Mouse (Mus musculus) right cerebral cortex, adult 18-20 months (tissue): ENCODE data around the gene Srebf2.
"Not testable (repeated sequence)": the region's sequence is repeated elsewhere in the genome, so short reads cannot be mapped to it uniquely, and the experiment has no call there.

ENCODE experiments used
- DNase-seq: peaks from one replicate; pipeline ENCODE4 v3.0.0; 2022; ENCODE audit warnings: mixed read lengths

Srebf2 gene

DNA sequence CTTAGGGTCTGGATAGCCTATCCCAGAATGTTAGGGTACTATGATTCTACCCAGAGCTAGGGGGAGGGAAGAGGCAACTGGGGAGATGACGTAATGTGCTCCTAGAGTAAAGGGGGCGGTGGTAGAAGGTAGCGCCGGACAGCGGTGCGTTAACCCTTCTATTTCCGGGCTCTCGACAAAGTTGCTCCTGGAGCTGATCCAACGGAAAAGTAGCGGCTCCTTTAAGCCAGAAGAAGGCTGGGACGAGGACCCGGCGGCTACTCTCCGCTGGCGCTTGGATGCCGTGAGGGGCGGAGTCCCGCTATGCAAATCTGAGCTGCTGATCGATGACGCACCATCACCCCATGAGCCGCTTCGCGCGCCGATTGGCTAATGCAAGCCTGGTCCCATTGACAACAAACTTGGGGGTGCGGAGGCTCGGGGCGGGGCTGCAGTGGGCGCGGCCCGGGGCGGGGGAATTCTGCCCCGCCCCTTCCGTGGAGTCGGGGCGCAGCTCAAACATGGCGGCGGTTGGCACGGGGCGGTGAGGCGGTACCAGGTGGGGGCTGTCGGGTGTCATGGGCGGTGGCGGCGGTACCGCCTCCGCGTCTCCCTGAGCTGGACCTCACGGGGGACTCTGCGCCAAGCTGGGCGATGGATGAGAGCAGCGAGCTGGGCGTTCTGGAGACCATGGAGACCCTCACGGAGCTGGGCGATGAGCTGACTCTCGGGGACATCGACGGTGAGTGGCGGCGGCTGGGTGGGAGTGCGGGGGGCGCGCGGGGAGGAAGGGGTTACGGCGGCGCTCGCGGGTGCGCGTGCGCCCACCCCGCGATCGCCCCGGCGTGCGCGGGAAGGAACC is at the start of gene Srebf2:
TSS of gene Srebf2 (plus strand) at position 412 of the 841 bp plus-strand sequence.
- DNase-seq, result peak; percentile 99

DNA sequence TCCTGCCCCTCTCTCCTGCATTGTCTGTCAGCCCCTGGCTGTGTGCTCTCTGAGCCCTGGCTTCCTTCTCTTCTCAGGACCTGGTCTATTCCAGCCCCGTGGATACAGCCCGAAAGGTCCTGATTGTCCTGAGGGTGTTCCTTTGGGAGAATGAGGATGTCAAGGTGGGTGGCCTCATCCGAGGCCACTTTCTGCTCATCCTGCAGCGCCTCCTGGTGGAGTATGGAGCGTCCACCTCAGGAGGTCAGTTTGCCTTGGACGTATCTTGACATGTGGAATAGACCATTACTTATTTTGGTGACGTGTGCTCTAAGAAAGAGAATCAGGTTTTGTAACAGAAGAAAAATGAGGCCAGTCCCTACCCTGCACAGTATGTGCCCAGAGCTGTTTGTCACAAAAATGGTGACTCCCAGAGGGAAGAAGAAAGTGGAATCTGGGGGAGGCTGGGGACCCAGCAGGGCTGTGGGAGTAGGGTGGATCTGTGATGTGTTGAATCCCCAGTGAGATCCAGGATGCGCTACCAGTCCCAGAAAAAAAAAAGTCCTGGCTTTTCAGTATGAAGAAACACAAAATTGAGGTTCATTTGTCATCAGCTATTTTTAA is 39.9 kb upstream of the Srebf2 start:
- peak; percentile 80 for DNase-seq

DNA sequence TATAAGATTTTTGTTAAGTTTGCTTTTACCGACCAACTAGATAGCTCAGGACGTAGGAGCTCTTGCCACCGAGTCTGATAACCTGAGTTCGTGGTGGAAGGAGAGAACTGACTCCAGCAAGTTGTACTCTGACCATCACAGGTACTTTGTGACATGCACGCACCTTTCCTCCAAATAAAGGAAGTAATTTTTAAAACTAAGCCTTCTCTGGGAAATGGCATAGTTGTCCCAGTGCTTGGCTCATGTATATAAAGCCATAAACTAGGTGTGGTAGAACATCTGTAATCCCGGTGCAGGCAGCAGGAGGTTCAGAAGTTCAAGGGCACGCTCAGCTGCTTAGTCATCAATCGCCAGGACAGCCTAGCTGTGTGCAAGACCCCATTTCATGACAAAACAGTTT is 26.4 kb upstream of the Srebf2 start:
- DNase-seq, result no peak

DNA sequence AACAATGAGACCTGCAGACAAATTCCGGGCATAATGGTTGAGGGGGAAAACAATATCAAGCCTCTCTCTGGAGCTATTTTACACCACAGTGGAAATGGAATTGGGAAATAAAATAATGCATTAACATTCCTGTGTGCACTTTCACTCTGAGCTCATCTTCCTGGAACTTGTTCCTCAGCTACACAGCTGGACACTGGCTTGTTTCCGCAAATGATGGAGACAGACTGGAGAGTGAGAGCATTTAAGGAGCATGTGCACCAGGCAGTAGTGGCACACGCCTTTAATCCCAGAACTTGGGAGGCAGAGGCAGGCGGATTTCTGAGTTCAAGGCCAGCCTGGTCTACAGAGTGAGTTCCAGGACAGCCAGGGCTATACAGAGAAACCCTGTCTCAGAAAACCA is 20.3 kb upstream of the Srebf2 start:
- DNase-seq, result not testable (repeated sequence)

DNA sequence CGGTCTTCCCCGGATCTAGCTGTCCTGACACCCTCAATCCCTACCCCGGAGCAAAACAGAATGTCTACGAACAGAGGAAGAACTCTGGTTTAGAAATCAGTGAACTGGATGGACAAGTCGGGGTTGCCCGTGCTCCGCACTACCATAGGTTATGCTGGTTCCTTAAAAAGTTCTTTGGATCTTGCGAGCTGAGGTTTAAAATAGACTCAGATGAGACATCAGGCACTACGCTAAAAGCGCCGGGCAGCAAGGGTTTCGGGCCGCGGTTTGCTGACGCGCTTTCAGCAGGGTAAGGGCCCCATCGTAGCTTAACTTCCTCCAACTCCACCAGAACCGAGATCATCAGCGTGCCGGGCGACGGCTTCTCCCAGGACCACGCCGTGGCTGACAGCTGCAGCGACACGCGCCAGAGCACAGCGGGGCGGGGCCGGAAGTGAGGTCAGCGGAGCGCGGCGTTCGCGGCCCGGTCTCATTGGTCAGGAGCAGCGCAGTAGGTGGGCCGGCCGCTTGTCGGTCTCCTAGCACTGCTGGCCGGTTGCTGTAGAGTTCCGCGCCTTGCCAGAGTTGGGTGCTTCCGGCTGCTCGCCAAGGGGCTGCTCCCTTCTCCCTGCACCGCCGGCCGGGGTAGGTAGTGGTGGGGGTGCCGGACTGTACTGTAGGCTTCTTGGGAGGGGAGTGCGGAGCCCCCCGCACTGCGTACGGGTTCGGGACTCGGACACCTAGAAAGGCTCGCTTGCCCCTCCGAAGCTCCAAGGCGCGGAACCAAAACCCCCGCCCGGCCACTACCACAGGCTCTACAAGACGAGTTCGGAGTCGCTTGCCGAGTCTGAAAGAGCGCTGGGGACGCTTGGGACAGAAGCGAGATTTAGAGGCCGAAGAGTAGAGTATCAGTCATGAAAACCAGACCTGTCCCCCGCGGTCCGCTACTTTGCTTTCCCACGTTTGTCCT is 19.3 kb upstream of the Srebf2 start, which contains the start of gene Ccdc134:
TSS of gene Ccdc134 (plus strand) at position 497 of the 949 bp plus-strand sequence.
- DNase-seq, result peak; percentile 97

DNA sequence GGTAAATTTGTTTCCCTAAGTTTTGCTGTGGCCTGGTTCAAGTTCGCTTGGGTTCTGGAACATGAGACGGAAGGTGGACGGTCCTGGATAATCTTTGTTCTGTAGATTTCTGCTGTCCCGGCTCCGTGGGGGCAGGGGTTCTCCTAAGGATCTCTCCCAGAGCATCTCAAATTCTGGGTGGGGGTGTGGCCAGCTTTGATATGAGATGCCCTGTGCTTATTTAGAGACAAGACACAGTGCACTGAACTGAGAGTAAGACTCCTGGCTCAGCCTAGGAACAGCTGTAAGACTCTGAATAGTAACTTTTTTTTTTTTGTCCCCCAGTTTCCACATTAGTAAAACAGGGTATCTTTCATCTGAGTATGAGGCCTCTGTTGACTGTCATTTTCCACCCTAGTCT is 18.6 kb upstream of the Srebf2 start:
- DNase-seq, result no peak

DNA sequence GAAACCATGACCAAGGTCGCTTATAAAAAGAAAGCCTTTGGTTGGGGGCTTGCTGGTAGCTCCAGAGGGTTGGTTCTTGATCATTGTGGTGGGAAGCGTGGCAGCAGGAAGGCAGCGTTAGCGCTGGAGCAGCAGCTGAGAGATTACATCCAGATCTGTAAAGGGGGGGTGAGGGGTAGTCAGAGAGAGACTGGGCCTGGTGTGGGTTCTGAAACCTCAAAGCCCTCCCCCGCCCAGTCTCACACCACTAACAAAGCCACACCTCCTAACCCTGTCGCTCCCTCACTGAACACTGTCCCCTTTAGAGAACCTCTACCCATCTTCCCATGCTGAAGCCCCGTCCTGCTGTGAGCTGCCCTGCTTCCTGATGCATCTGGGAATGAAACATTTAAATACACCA is 16.4 kb upstream of the Srebf2 start:
- DNase-seq, result no peak

DNA sequence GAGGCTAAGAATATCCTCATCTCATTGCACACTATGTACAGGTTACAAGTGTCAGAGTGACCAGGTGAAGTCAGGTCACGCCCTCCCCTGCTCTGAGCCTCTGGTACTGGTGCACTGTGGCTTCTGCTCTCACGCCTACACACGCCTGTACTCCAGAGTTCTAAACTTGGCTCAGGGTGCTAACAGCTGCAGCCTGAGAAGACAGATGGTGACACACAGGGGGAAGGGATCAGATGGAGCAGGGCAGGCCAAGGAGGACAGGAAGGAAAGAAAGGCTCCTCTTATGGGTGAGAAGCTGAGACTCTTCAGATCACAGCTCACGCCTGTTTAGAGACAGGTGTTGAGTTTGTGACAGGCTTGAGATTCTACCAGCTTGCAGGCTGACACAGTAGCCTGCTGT is 11.6 kb upstream of the Srebf2 start:
- peak; percentile 70 for DNase-seq

DNA sequence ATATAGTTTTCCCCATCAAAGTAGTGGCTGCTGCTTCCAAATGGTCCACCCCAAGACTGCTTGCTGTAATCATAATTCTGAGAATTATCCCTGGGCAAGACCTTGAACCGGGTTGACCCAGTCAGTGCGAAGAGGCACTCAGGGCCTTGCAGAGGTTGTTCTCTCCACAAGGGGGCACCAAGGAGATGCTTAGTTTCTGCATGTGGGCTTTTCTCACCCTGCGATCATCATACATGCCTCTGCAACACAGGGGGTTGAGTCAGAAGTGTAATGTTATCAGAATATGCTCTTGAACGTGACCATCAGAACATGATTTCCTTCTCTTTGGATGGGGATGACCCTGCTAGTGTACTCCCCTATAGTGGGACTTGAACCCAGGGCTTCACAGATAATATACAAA is 8.4 kb upstream of the Srebf2 start:
- DNase-seq, result peak; percentile 46

DNA sequence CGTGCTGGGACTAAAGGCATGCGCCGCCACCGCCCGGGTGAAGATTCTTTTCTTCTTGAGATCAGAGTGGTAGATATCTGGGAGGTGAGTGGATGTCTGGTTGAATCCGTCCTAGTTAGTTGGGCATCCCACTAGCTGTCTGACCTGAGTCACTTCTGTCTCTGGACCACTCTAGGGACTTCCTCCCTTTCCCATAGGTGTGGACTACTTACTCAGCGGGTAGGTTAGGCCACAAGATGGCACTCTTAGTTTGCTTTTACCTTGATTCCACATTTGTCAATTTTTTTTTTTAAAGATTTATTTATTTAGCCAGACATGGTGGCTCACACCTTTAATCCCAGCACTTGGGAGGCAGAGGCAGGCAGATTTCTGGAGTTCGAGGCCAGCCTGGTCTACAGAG is 7.8 kb upstream of the Srebf2 start:
- DNase-seq, result no peak

DNA sequence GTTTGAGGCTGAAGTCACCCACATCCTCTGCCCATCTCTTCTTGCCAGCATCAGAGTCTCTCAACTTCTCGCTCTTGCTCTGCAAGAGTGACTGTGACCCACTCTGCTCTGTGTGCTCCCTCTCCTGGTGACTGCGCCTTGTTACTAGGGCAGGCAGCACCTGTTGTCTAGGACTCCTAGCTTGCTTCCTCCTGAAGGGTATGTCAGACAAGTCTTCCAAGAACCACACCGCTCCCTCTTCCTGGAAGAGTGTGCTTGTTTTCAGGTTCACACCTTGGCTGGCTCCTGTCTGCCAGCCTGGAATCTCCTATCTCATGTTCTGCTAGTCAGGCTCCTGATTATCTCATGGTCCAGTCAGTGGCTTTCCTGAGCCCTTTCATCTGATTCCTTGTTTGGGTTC is 6.6 kb upstream of the Srebf2 start:
- no peak for DNase-seq

DNA sequence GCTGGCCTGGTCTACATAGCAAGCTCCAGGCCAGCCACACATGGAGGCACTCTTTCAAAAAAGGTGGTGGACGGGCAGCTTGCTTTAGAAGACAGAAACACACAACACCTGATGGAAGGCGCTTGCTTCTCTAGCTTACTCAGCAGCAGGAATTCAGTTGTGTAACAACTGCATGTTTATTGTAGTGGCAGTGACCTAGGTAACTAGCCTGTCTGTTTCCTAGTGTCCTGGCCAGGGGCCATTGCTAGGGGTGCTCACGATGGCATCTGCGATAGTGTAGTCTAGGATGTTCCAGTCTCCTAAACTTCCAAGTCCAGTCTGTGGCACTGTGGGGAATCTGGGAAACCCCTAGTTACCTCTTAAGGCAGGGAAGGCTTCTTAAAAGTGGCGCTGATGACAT is 2.8 kb upstream of the Srebf2 start:
- no peak for DNase-seq

DNA sequence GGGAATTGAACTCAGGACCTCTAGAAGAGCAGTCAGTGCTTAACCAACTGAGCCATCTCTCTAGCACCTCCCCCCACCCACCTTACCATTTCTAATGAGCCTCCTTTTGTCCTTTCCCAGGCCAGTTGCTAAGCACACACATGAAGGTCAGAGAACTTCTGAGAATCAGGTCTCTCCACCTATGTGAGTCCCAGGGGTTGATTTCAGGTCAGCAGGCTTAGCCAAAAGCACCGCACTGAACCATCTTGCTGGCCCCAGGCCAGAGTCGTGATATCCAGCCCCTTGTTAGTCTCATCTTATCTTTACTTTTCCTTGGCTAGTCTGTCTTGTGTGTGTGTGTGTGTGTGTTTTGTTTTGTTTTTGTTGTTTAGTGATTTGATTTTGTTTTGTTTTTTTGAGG is 1.6 kb upstream of the Srebf2 start:
- no peak for DNase-seq

DNA sequence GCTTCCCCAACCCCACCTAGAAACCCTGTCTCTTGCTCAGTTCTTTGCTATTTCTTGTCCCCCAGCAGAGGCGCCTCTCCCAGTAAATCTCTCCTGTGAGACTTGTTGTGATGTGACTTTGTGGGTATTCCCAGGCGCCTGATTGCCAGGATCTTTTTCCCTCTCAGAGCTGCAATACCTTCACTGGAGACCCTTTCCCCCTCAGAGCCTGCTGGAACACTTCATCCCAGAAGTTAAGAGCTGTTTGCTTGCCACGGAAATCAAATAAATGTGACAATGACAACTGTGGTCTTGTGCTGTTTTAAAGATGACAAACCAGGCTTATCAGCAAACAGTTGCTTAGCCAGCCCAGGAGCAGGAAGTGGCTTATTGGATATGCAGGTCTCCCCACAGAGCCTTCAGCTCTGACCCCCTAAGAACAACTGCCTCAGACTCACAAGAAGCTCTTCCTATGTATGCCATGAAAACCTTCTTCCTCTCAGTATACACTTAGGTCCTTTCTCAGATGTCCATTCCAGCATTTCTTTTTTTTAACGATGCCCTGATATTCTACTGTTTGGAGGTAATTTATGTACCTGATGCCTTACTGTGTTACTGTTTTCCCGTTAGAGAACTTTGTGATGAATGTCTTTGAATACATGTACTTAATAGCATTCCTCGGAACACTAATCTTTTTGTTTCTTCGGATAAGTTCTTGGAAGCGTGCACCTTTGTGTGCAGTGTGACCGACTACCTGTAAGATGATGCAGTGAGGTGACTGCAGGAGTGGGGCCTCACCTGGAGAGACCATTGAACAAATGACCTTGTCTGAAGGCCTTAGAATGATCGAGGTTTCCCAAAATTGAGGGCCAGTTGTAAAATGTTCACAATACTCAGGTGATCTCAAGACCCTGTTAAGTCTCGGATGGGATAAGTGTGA is 871 bp upstream of the Srebf2 start:
- DNase-seq, result no peak

DNA sequence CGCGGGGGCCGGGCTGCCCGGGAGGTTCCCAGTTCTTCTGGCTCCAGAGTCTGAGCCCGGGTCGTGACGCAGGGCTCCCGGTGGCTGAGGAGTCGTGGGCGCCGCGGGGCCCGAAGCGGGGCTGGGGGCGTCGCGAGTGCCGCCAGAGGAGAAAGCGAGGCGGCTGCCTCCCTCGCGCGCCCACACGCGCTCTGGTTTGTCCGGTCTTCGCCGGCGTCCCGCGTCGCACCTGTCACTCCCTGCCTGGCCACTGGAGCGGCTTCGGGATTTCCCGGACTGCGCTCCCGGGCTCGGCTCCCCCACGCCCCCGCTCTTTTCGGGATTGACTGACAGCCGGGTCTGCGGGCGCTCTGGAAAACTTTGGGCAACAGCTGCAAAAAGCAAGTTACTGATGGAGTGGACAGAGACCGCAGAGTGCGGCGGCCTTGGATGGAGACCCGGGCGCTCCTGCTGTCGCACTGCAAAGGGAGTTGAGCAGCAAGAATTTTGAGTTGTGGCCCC is 680 bp downstream of the Srebf2 start:
- DNase-seq, result peak; percentile 67

DNA sequence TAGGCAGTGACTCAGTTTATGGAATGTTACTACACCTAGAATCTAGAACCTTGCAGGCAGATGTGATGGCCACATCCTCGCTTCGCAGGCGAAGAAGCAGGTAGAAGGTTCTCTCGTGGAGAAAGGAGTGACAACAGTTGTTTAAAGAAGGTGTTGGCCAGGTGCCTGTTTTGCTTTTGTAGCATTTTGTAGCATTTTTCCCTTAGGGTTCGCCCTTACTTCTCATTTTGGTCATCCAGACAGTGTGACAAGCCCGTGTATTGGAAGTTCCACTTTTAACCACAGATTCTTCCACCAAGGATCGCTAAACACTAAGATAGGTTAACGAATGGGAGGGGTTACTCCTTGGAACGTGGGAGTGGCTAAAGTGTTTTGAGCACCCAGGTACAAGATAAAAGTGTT is 1.5 kb downstream of the Srebf2 start:
- DNase-seq, result no peak

DNA sequence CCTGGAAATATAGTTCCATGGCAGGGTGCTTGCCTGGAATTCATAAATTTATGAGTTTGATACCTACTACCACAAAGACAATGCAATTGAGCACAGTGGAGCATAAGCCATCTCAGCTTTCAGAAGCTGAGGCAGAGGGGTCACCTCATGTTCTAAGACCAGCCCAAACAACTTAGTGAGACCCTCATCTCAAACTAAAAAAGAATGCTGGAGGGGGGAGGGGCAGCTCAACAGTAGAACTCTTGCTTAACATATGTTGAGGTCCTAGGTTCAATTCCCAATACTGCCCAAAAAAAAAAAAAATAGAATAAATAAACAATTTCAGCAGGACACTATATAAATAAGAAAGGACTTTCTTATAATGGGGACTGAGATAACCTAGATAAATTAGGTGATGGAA is 3.1 kb downstream of the Srebf2 start:
- no peak for DNase-seq

DNA sequence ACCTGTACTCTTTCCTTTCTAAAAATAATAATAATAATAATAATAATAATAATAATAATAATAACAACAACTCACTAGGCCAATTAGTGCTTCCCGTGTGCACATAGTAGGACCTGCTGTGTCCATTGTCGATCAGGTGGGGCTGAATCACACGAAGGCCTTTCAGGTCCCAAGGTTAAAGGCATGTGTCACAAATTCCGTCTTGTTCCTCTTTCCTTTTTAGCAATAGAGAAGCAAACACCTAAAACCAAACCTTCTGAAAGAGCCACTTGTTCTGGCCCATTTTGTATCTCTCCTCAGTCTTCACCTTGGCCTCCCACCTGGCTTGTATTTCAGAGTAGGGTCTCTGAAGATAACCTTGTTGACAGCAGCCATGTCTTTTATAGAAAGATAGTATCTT is 4.2 kb downstream of the Srebf2 start:
- no peak for DNase-seq

DNA sequence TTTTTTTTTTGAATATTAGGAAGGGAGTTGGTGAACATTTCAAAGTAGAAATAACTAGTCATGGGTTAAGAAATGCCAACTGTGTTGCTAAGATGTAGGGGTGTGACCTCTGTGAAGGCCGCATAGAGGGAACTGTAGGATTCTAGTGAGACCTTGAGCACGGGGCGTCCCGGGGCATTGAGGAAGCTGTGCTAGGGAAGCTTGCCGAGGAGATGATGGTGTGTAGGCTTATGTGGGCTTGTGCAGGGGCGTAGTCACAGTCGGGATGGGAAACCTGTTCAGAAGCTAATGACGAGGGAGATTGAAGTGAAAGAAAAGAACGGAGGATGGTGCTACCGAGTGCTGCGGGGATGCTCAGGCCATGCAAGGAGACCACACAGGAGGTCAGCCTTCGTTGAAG is 5.0 kb downstream of the Srebf2 start:
- DNase-seq, result no peak

DNA sequence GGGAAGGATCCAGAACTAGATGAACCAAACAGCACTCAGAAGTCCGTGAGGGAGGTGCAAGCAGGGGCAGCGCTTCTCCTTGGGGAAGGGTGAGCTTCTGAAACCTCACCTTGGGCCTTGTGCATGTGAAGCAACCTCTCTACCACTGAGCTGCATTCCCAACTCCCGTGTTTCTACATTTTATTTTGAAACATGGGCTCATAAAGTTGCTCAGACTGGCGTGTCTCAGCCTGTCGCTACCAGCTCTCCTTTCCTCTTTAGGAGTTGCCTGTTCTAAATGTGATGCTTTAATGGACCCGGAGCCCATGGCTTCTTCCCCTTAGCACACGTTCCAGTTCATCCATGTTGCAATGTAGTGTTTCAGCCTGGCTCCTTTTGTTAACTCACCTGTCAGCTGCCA is 5.5 kb downstream of the Srebf2 start:
- no peak for DNase-seq

DNA sequence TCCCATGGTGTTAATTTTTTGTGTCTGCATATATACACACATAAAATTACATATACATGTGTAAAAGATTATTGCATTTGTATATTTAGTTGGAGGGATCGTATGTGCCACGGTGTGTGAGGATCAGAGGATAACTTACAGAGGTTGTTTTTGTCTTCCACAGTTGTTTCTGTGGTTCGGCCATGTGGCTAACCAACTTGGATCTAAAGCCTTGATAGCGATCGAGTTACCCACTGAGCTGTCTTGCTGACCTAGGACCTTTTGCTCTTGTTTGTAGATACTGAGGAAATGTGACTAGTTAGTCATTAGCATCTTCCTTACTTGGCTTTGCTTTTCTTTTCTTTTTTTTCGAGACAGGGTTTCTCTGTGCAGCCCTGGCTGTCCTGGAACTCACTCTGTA is 9.3 kb downstream of the Srebf2 start:
- no peak for DNase-seq

DNA sequence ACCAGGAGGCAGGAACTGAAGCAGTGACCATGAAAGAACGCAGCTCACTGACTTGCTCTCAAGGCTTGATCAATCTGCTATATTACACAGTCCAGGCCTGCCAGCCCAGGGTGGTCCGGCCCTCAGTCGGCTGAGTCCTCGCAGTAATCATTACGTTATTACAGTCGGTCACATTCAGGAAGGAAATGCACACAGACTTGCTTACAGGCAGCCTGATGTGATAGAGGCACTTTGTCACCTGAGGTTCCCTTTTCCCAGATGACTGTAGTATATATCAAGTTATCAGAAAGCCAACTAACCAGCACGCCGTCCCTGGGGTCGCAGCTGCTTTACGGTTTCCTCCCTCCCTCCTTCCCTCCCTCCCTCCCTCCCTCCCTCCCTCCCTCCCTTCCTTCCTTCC is 9.9 kb downstream of the Srebf2 start:
- DNase-seq, result no peak
